Mouse (Mus musculus): Measurements from ENCODE around the gene Tmtc2.

DNA sequence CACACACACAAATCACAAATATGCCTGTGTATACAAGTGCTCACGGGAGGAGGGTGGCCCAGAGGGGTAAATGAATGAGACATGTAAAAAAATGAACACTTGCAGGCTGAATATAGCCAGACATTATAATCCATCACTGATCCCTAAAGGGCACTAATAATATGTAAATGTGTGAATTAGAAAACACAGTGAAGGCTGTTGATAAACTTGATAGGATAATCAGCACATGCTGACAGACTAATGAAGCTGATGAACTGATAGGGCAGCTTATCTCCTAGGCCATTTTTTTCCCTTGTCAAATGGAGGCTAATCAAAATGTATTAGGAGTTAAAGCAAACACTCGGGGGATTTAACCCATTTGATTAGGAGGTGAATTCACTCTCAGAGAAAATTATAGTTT, 255.4 kb downstream of the Tmtc2 start:
- TF ChIP-seq CTCF (IDR thresholded peaks at IDR 0.05; ENCODE audit: borderline replicate concordance, insufficient read depth, low read depth, low read length): no peak
- no peak for TF ChIP-seq POLR2A (IDR thresholded peaks at IDR 0.05; ENCODE audit: borderline replicate concordance, insufficient read depth, low read length)
